Mouse (Mus musculus): ENCODE data around the gene Rgs6. TPM values are rescaled to one million over a fixed set of nuclear protein-coding genes. Genes with fewer than 3 reads are reported as not detected.

Rgs6 gene
- polyA plus RNA-seq, 2 experiments = 0.07 to 0.20 TPM

- no peak for ATAC-seq (ENCODE audit: insufficient read depth)
- Histone ChIP-seq H3K4me3 (ENCODE audit: insufficient read depth in 1 of 2, low read depth in 2 of 2, low read length in 2 of 2) (no peak overlapping the region), H3K4me2 (ENCODE audit: low read depth) (no peak overlapping the region), H3K9me3 (ENCODE audit: control insufficient read depth, low read length) (no peaks in the 10 kb centered on the region), H3K4me1 (replicated peaks; ENCODE audit: control insufficient read depth in 2 of 2, insufficient read depth in 2 of 2, low read length in 1 of 2) (no peaks in the 10 kb centered on the region), H3K27ac (no peak overlapping the region), H3K36me3 (replicated peaks; ENCODE audit: control insufficient read depth, insufficient read depth, low read depth) (no peaks in the 10 kb centered on the region), H3K27me3 (ENCODE audit: control insufficient read depth, insufficient read depth, low read length) (no peaks in the 10 kb centered on the region), H3K9ac (replicated peaks) (no peak overlapping the region)
- no peak for TF ChIP-seq EP300 (IDR thresholded peaks at IDR 0.05; ENCODE audit: low read depth)
- TF ChIP-seq CTCF (IDR thresholded peaks at IDR 0.05; ENCODE audit: low read depth) = no peak
- no peak for DNase-seq (ENCODE audit: low read depth in 3 of 3, low spot score in 3 of 3)
- 54% methylated on average over 7 of the region's 7 CpGs for WGBS (ENCODE audit: insufficient replicate concordance)
Measured at GRCm38 (mm10) chr12:83150030-83150429, 561.9 kb downstream of the Rgs6 start.

GRCm38 (mm10) chr12:83150813-83151212, 562.7 kb downstream of the Rgs6 start:
- H3K4me3 ChIP-seq (ENCODE audit: insufficient read depth in 1 of 2, low read depth in 2 of 2, low read length in 2 of 2) = no peak overlapping the region
- no peak for TF ChIP-seq EP300 (IDR thresholded peaks at IDR 0.05; ENCODE audit: low read depth)
- TF ChIP-seq CTCF (IDR thresholded peaks at IDR 0.05; ENCODE audit: low read depth) = no peak
- H3K9ac ChIP-seq (replicated peaks) = no peak overlapping the region
- H3K27me3 ChIP-seq (ENCODE audit: control insufficient read depth, insufficient read depth, low read length) = no peaks in the 10 kb centered on the region
- DNase-seq (ENCODE audit: low read depth in 3 of 3, low spot score in 3 of 3) (no peak), ATAC-seq (ENCODE audit: insufficient read depth) (no peak)
- 45% methylated on average over 9 of the region's 9 CpGs for WGBS (ENCODE audit: insufficient replicate concordance)
- H3K9me3 ChIP-seq (ENCODE audit: control insufficient read depth, low read length) = no peaks in the 10 kb centered on the region
- no peak overlapping the region for H3K27ac ChIP-seq
- no peaks in the 10 kb centered on the region for H3K4me1 ChIP-seq (replicated peaks; ENCODE audit: control insufficient read depth in 2 of 2, insufficient read depth in 2 of 2, low read length in 1 of 2)
- H3K36me3 ChIP-seq (replicated peaks; ENCODE audit: control insufficient read depth, insufficient read depth, low read depth) = no peaks in the 10 kb centered on the region
- H3K4me2 ChIP-seq (ENCODE audit: low read depth) = no peak overlapping the region

- Histone ChIP-seq H3K27ac (no peak overlapping the region), H3K36me3 (replicated peaks; ENCODE audit: control insufficient read depth, insufficient read depth, low read depth) (no peaks in the 10 kb centered on the region), H3K4me2 (ENCODE audit: low read depth) (no peak overlapping the region), H3K9ac (replicated peaks) (no peak overlapping the region), H3K4me3 (ENCODE audit: insufficient read depth in 1 of 2, low read depth in 2 of 2, low read length in 2 of 2) (no peak overlapping the region), H3K4me1 (replicated peaks; ENCODE audit: control insufficient read depth in 2 of 2, insufficient read depth in 2 of 2, low read length in 1 of 2) (no peaks in the 10 kb centered on the region), H3K27me3 (ENCODE audit: control insufficient read depth, insufficient read depth, low read length) (no peaks in the 10 kb centered on the region), H3K9me3 (ENCODE audit: control insufficient read depth, low read length) (no peaks in the 10 kb centered on the region)
- no peak for DNase-seq (ENCODE audit: low read depth in 3 of 3, low spot score in 3 of 3)
- TF ChIP-seq EP300 (IDR thresholded peaks at IDR 0.05; ENCODE audit: low read depth) = no peak
- no peak for TF ChIP-seq CTCF (IDR thresholded peaks at IDR 0.05; ENCODE audit: low read depth)
- no peak for ATAC-seq (ENCODE audit: insufficient read depth)
- WGBS (ENCODE audit: insufficient replicate concordance) = 52% methylated on average over 2 of the region's 2 CpGs
Measured at GRCm38 (mm10) chr12:83151474-83151873, 563.4 kb downstream of the Rgs6 start.

- ATAC-seq (ENCODE audit: insufficient read depth) (no peak), DNase-seq (ENCODE audit: low read depth in 3 of 3, low spot score in 3 of 3) (no peak)
- no peaks in the 10 kb centered on the region for H3K36me3 ChIP-seq (replicated peaks; ENCODE audit: control insufficient read depth, insufficient read depth, low read depth)
- H3K27ac ChIP-seq = no peak overlapping the region
- 53% methylated on average over 2 of the region's 2 CpGs for WGBS (ENCODE audit: insufficient replicate concordance)
- no peaks in the 10 kb centered on the region for H3K9me3 ChIP-seq (ENCODE audit: control insufficient read depth, low read length)
- no peak overlapping the region for H3K4me3 ChIP-seq (ENCODE audit: insufficient read depth in 1 of 2, low read depth in 2 of 2, low read length in 2 of 2)
- H3K4me1 ChIP-seq (replicated peaks; ENCODE audit: control insufficient read depth in 2 of 2, insufficient read depth in 2 of 2, low read length in 1 of 2) = peaks cover 0 to under 1% of the 10 kb centered on the region in 2 experiments; a peak in 1 of 4 replicates
- TF ChIP-seq EP300 (IDR thresholded peaks at IDR 0.05; ENCODE audit: low read depth) = no peak
- no peak for TF ChIP-seq CTCF (IDR thresholded peaks at IDR 0.05; ENCODE audit: low read depth)
- no peak overlapping the region for H3K4me2 ChIP-seq (ENCODE audit: low read depth)
- no peak overlapping the region for H3K9ac ChIP-seq (replicated peaks)
- no peaks in the 10 kb centered on the region for H3K27me3 ChIP-seq (ENCODE audit: control insufficient read depth, insufficient read depth, low read length)
Measured at GRCm38 (mm10) chr12:83160211-83160610, 572.1 kb downstream of the Rgs6 start.

GRCm38 (mm10) chr12:83160700-83161099, 572.6 kb downstream of the Rgs6 start:
- Histone ChIP-seq H3K4me2 (ENCODE audit: low read depth) (no peak overlapping the region), H3K9me3 (ENCODE audit: control insufficient read depth, low read length) (no peaks in the 10 kb centered on the region), H3K27me3 (ENCODE audit: control insufficient read depth, insufficient read depth, low read length) (no peaks in the 10 kb centered on the region), H3K9ac (replicated peaks) (no peak overlapping the region), H3K4me3 (ENCODE audit: insufficient read depth in 1 of 2, low read depth in 2 of 2, low read length in 2 of 2) (no peak overlapping the region), H3K4me1 (replicated peaks; ENCODE audit: control insufficient read depth in 2 of 2, insufficient read depth in 2 of 2, low read length in 1 of 2) (peaks cover 0 to 5% of the 10 kb centered on the region in 2 experiments; a peak in 1 of 4 replicates), H3K36me3 (replicated peaks; ENCODE audit: control insufficient read depth, insufficient read depth, low read depth) (no peaks in the 10 kb centered on the region), H3K27ac (no peak overlapping the region)
- no peak for ATAC-seq (ENCODE audit: insufficient read depth)
- no peak for DNase-seq (ENCODE audit: low read depth in 3 of 3, low spot score in 3 of 3)
- no peak for TF ChIP-seq EP300 (IDR thresholded peaks at IDR 0.05; ENCODE audit: low read depth)
- TF ChIP-seq CTCF (IDR thresholded peaks at IDR 0.05; ENCODE audit: low read depth) = no peak
- 45% methylated on average over 4 of the region's 4 CpGs for WGBS (ENCODE audit: insufficient replicate concordance)

Data from liver, embryonic 14.5 days (tissue).